Mouse (Mus musculus) bone marrow macrophage, adult 2 months (primary cell): ENCODE measurements around the gene Slc2a6.

ENCODE experiments used
- CTCF ChIP-seq: IDR thresholded peaks from 2 replicates; pipeline ENCODE4 v1.5.1; 2012; ENCODE audit warnings: low read depth, mild to moderate bottlenecking, low read length, moderate library complexity
- POLR2A ChIP-seq: IDR thresholded peaks from 2 replicates; pipeline ENCODE4 v1.6.1; 2012; ENCODE audit warnings: mild to moderate bottlenecking, low read depth, low read length, borderline replicate concordance

- TF ChIP-seq CTCF (no peak), POLR2A (no peak)
Measured at GRCm38 (mm10) chr2:26980361-26980760, 47.4 kb downstream of the Slc2a6 start.
